Mouse (Mus musculus) embryonic fibroblast, embryonic 13.5 days (primary cell): ENCODE measurements around the gene Morn3.

Source experiments
- CTCF ChIP-seq: IDR thresholded peaks from 2 replicates; pipeline ENCODE4 v1.5.1; 2011; ENCODE audit warnings: mild to moderate bottlenecking, control low read depth, low read length, moderate library complexity, borderline replicate concordance; ENCODE audit not compliant: insufficient read depth
- POLR2A ChIP-seq: IDR thresholded peaks from 2 replicates; pipeline ENCODE4 v1.6.1; 2011; ENCODE audit warnings: low read depth, mild to moderate bottlenecking, control low read depth, low read length, moderate library complexity

DNA sequence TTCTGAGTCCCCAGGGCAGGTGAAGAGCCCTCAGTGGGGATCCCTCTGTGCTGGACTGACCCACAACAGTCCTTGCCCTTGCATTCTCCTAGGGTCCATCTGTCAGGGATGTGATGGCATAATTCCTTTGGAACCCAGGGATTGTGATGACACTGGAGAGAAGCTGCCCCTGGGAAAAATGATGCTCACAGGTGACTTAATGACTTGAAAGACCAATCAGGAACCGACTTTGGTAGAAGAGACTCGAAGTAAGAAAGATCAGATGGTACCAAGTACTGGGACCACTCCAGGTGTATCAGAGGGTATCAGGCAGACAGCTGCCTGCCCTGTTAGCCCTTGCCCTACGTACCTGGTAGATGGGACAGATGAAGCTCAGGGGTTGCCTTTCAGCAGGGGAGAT is at the start of gene Morn3:
- no peak for TF ChIP-seq CTCF
- TF ChIP-seq POLR2A, result no peak
